Mouse (Mus musculus) gastrocnemius, postnatal 4 days (tissue): ENCODE measurements around the gene Dok1. TPM values are rescaled to one million over a fixed set of nuclear protein-coding genes. Genes with fewer than 3 reads are reported as not detected.

Experiments used
- DNase-seq, 2 experiments: peaks; one replicate each; pipeline ENCODE4 v3.0.0; 2021 to 2022; ENCODE audit warnings: low spot score in 2 of 2, mixed read lengths in 2 of 2
- total RNA-seq, 2 experiments: library from RNA; stranded (reverse); gene quantifications; 2 replicates each; pipeline ENCODE4 v1.2.3; 2021

Gene Dok1
- total RNA-seq, 2 experiments from 2014 or later, result 9.1 to 10.4 TPM

GRCm38 (mm10) chr6:83019044-83019443 lies 14.2 kb downstream of the Dok1 start:
- no peak for DNase-seq

- peak in 1 of 2 experiments; percentile 57 for DNase-seq
These were observed 16.1 kb downstream of the Dok1 start for GRCm38 (mm10) chr6:83017190-83017589.

DNA sequence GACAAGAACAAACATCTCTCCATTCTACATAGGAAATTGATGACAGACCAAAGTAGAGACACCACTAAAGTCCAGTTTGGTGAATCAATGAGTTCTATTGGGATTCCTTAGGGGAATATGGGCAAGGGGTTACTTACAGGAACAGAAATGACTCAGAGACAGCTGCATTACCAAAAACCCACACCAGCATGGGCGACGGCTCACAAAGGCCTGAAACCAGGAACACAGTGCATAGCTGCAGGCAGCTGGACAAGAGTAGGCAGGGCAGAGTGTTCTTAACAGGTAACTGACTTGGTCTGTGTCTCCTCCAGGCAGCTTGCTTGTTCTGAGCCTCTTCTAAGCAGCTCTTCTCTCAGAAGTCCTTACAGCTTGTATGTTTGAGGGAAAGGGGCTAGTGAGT lies 17.5 kb downstream of the Dok1 start:
- DNase-seq, result no peak

GRCm38 (mm10) chr6:83014482-83015466 lies 18.5 kb downstream of the Dok1 start:
- no peak for DNase-seq

DNA sequence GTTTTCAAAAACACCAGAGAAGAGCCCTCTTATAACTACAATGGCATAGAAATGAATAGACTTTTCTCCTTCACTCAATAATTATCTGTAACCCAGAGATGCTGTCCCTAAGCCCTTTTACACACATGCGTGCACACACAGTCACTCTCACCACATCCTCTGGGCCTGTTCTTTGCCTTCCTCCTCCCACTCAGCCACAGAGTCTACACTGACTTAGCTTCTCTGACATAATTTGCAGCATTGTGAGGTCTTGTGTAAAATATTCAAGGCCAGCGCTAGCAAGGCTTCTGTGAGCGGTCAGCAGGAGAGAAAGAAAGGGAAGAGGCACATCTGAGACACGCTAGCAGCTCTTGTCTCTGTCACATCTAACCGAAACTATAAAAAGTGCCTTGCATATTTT lies 19.8 kb downstream of the Dok1 start:
- no peak for DNase-seq

- no peak for DNase-seq
These were observed 21.5 kb downstream of the Dok1 start for GRCm38 (mm10) chr6:83011756-83012155.

DNA sequence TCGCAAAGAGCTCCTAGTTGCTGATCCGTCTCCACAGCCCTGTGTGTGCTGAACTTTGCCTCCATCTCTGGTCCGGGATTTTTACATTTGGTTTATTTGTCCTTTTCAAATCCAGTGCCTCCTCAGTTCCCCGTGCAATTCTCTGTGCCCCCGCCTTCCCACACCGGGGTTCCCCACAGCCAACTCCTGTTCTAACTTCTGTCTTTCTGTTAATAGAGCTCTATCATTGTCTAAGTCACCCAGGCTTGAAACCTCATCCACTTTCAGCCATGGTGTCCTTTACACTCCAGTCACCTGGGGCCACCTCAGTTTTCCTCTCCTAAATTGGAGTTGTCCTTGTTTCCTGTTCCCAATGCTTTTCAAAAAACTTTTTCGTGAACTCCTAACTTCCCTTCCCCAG lies 22.0 kb downstream of the Dok1 start:
- DNase-seq, result no peak

DNA sequence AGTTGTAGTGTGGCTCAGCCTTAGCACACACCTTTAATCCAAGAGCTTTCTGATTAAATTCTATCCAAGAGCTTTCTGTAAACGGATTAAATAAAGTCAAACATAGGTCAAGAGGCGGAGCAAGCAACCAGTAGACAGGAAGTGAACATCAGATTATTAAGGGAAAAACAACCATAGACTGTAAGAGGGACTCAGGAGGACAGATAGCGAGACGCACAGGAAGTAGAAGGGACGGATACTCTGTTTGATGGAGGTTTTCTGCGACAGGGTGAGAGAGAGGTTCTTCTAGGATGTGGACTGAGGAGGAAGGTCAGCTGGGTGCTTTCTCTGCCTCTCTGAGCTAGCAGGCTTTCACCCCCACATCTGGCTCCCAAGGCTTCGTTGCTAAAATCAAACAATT lies 23.3 kb downstream of the Dok1 start:
- no peak for DNase-seq

- DNase-seq, result no peak
These were observed 24.6 kb downstream of the Dok1 start for GRCm38 (mm10) chr6:83008659-83009058.

GRCm38 (mm10) chr6:83006114-83006513 lies 27.2 kb downstream of the Dok1 start:
- no peak for DNase-seq

GRCm38 (mm10) chr6:83005444-83006011 lies 27.7 kb downstream of the Dok1 start:
- no peak for DNase-seq

GRCm38 (mm10) chr6:83004872-83005271 lies 28.4 kb downstream of the Dok1 start:
- no peak for DNase-seq

GRCm38 (mm10) chr6:83004309-83004708 lies 29.0 kb downstream of the Dok1 start:
- no peak for DNase-seq

- no peak for DNase-seq
These were observed 29.4 kb downstream of the Dok1 start for GRCm38 (mm10) chr6:83003850-83004249.

- no peak for DNase-seq
These were observed 30.2 kb downstream of the Dok1 start for GRCm38 (mm10) chr6:83003082-83003481.

- no peak for DNase-seq
These were observed 33.3 kb downstream of the Dok1 start for GRCm38 (mm10) chr6:82999986-83000385.

DNA sequence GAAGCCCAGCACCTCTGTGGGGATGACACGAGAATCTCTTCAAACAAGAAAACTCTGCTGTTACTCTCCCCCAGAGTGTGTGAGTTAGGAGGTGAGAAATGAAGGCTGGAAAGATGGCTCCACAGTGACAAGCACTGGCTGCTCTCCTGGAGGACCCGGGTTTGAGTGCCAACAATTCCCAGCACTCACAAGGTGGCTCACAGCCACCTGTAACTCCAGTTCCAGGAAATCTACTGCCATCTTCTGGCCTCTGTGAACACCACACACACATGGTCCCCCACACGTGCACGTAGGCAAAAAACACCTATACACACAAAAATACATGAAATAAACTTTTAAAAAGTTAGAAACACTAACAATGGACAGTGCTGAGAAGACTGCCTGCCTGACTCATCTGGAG lies 34.9 kb downstream of the Dok1 start:
- DNase-seq, result no peak

GRCm38 (mm10) chr6:82997511-82998102 lies 35.7 kb downstream of the Dok1 start:
- DNase-seq, result no peak

GRCm38 (mm10) chr6:82996740-82997315 lies 36.4 kb downstream of the Dok1 start:
- peak; percentile 71 to 86 for DNase-seq

GRCm38 (mm10) chr6:82994372-82994771 lies 38.9 kb downstream of the Dok1 start:
- DNase-seq, result no peak

DNA sequence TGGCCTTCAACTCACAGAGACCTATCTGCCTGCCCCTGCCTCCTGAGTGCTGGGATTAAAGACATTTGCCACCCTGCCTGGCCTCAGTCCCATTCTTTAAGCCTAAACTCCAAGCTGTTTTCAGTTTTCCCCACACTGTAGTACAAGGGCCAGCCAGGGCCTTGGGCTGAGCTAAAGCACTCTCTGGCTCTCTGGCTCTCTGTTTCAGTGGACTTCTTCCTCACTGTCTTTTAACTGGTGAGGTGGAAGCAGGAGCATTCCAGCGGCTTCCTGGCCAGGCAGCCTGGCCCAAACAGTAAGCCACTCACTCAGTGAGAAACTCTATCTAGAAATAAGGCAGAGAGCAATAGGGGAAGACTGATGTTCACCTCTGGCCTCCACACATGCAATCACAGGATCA lies 39.6 kb downstream of the Dok1 start:
- DNase-seq, result no peak
